Mouse (Mus musculus) lung, postnatal 0 days (tissue): ENCODE results near the gene Fam76a.
A peak's percentile ranks its signal among the peaks of the same experiment; 100 is the strongest.

Experiments
- CTCF ChIP-seq: IDR thresholded peaks from 2 replicates; pipeline ENCODE4 v1.5.1; 2016; ENCODE audit warnings: antibody characterized with exemption, mild to moderate bottlenecking
- EP300 ChIP-seq: IDR thresholded peaks from 2 replicates; pipeline ENCODE4 v1.6.1; 2016; ENCODE audit warnings: antibody characterized with exemption, mild to moderate bottlenecking, control low read depth

GRCm38 (mm10) chr4:132922558-132923008, at the start of gene Fam76a:
- TF ChIP-seq CTCF (peak; percentile 22; the same call in 1 of the 2 replicates), EP300 (peak; percentile 88)
